Mouse (Mus musculus): ENCODE data around the gene Nop58.

GRCm38 (mm10) chr1:59765279-59765678 lies 80.5 kb downstream of the Nop58 start:
- TF ChIP-seq CTCF (IDR thresholded peaks at IDR 0.05; ENCODE audit: control insufficient read depth, insufficient read depth, insufficient replicate concordance, low read depth, low read length): no peak
- no peak for TF ChIP-seq POLR2A (IDR thresholded peaks at IDR 0.05; ENCODE audit: control insufficient read depth, low read depth, low read length)

All from testis, adult 2 months (tissue).